Mouse (Mus musculus) lung, embryonic 15.5 days (tissue): ENCODE measurements around the gene Gm16181. TPM values are rescaled to one million over a fixed set of nuclear protein-coding genes. Genes with fewer than 3 reads are reported as not detected.
"Not testable (repeated sequence)": the region's sequence is repeated elsewhere in the genome, so short reads cannot be mapped to it uniquely, and the experiment has no call there.

ENCODE experiments used
- ATAC-seq: fragments of 200-750 bp; cut with Nextera tagmentation; 2 replicates; pipeline ENCODE4 v1.8.0; 2017; ENCODE audit warnings: moderate number of reproducible peaks, borderline replicate concordance; ENCODE audit not compliant: low FRiP score, low TSS enrichment; ENCODE audit errors: extremely low read depth
- H3K27ac ChIP-seq: fragments of 300-500 bp; sonication (generic); 2 replicates; pipeline ENCODE4 v1.5.1; 2015; ENCODE audit warnings: moderate library complexity, mild to moderate bottlenecking, inconsistent platforms
- H3K27me3 ChIP-seq: fragments of 300-500 bp; sonication (generic); 2 replicates; pipeline ENCODE4 v1.6.1; 2015; ENCODE audit warnings: inconsistent platforms
- H3K36me3 ChIP-seq: fragments of 300-500 bp; sonication (generic); 2 replicates; pipeline ENCODE4 v1.6.1; 2015; ENCODE audit warnings: inconsistent platforms
- H3K4me1 ChIP-seq: fragments of 300-500 bp; sonication (generic); 2 replicates; pipeline ENCODE4 v1.6.1; 2015; ENCODE audit warnings: inconsistent platforms
- H3K4me2 ChIP-seq: fragments of 300-500 bp; sonication (generic); 2 replicates; pipeline ENCODE4 v1.6.1; 2015; ENCODE audit warnings: inconsistent platforms, mild to moderate bottlenecking, moderate library complexity
- H3K4me3 ChIP-seq: fragments of 300-500 bp; sonication (generic); 2 replicates; pipeline ENCODE4 v1.5.1; 2015; ENCODE audit warnings: mild to moderate bottlenecking, inconsistent platforms
- H3K9ac ChIP-seq: fragments of 300-500 bp; sonication (generic); 2 replicates; pipeline ENCODE4 v1.6.1; 2015; ENCODE audit warnings: inconsistent platforms
- H3K9me3 ChIP-seq: fragments of 300-500 bp; sonication (generic); 2 replicates; pipeline ENCODE4 v1.6.1; 2016; ENCODE audit warnings: inconsistent platforms
- WGBS: fragments of 180-500 bp; shearing (Covaris S2); methylation state at CpG from one replicate; pipeline ENCODE4 v1.1.7; 2015; 5-methylcytosine and 5-hydroxymethylcytosine counted together
- polyA plus RNA-seq: library from polyadenylated mRNA; unstranded; fragments of >200 nt; fragmentation: Nextera tagmentation; extraction: Ambion mirVana; gene quantifications from 2 replicates; pipeline ENCODE4 v1.2.1, GENCODE M21; 2015

Gm16181 gene
- polyA plus RNA-seq, 1 experiment from 2014 or later, result 0.75 TPM

GRCm38 (mm10) chr17:35219601-35220041 is 1.0 kb upstream of the Gm16181 start:
- H3K4me3 ChIP-seq, result no peak overlapping the region
- H3K27me3 ChIP-seq, result no peaks in the 10 kb centered on the region
- no peak for ATAC-seq
- 76% methylated on average over 6 of the region's 6 CpGs for WGBS
- H3K9me3 ChIP-seq, result no peaks in the 10 kb centered on the region
- peaks cover 21% of the 10 kb centered on the region for H3K4me1 ChIP-seq
- no peak overlapping the region for H3K4me2 ChIP-seq
- H3K27ac ChIP-seq, result peak overlapping the region; percentile 73
- H3K36me3 ChIP-seq, result peaks cover 20% of the 10 kb centered on the region
- H3K9ac ChIP-seq, result no peak overlapping the region

DNA sequence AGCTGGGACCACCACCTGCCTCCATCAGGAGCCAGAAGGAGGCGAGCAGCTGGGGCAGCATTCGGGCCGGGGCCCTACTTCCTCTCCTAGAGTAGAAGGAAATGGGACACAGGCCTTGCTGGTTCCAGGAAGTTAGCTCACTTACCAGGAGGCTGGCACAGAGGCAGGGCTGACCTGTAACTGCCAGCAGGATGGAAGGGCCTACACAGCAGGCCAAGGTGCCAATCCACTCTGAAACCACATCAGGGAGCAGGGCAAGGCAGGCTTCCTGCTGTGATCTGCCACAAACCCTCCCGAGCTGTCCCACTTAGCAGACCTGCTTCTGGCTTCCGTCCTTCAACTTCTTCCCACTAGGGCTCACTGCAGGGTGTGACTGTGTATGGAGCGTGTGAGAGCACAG is 1.7 kb downstream of the Gm16181 start:
- no peak overlapping the region for H3K4me3 ChIP-seq
- peaks cover 21% of the 10 kb centered on the region for H3K4me1 ChIP-seq
- H3K4me2 ChIP-seq, result no peak overlapping the region
- WGBS, result 57% methylated on average over 6 of the region's 6 CpGs
- H3K36me3 ChIP-seq, result peaks cover 35% of the 10 kb centered on the region
- no peak for ATAC-seq
- peak overlapping the region; percentile 58 for H3K27ac ChIP-seq
- H3K27me3 ChIP-seq, result no peaks in the 10 kb centered on the region
- H3K9me3 ChIP-seq, result no peaks in the 10 kb centered on the region
- H3K9ac ChIP-seq, result no peak overlapping the region

- Histone ChIP-seq H3K9me3 (no peaks in the 10 kb centered on the region), H3K4me3 (no peak overlapping the region), H3K27ac (no peak overlapping the region), H3K4me1 (peaks cover 14% of the 10 kb centered on the region), H3K27me3 (no peaks in the 10 kb centered on the region), H3K36me3 (peaks cover 49% of the 10 kb centered on the region), H3K9ac (no peak overlapping the region), H3K4me2 (no peak overlapping the region)
- 92% methylated on average over 4 of the region's 4 CpGs for WGBS
- no peak for ATAC-seq
Measured at GRCm38 (mm10) chr17:35224641-35225040, 4.0 kb downstream of the Gm16181 start.

DNA sequence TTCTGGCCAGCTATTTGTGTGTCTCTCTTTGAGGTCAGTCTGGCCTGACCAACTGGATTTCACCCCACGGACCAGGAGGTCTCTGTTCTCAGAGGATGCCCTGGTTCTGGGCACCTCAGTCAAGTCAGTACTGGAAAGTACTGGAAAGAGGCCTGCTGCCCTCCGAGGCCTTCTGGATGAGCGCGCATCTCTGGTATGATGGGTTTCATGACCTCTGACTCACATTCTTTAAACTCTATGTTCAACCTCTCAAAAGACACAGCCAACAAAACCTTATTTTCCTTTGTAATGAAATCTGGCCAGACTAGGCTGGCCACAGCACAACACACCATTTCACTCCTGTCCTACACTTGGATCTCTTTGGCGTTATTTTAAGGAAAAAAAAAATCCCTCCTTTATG is 4.8 kb downstream of the Gm16181 start:
- Histone ChIP-seq H3K4me2 (no peak overlapping the region), H3K4me3 (no peak overlapping the region), H3K9me3 (no peaks in the 10 kb centered on the region), H3K9ac (no peak overlapping the region), H3K36me3 (peaks cover 49% of the 10 kb centered on the region), H3K27ac (no peak overlapping the region), H3K27me3 (no peaks in the 10 kb centered on the region), H3K4me1 (peaks cover 6% of the 10 kb centered on the region)
- WGBS, result 91% methylated on average over 5 of the region's 5 CpGs
- no peak for ATAC-seq

DNA sequence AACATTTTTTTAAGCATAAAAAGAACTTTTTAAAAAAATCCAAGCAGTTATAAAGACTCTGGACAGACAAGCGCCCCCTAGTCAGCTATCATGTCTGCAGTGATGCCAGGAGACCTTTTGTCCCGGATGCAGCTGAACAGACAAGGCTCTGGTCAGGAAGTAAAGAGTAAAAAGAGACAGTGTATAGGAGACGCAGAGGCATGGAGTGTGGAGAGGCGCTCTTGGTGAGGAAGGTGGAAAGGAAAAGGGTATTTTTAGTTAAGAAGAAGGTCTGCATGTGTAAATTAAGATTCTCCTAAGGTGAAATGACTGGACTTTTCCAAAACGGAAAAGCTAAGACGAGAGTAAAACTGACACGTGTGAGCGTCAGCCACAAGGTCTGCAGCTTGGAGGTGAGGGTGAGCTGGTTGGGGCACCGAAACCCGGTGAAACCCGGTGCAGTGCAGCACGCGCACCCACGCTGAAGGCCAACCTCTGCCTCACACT is 6.0 kb downstream of the Gm16181 start:
- Histone ChIP-seq H3K4me3 (no peak overlapping the region), H3K27ac (no peak overlapping the region), H3K4me1 (no peaks in the 10 kb centered on the region), H3K9me3 (no peaks in the 10 kb centered on the region), H3K36me3 (peaks cover 56% of the 10 kb centered on the region), H3K27me3 (no peaks in the 10 kb centered on the region), H3K4me2 (no peak overlapping the region), H3K9ac (no peak overlapping the region)
- 77% methylated on average over 14 of the region's 14 CpGs for WGBS
- no peak for ATAC-seq

DNA sequence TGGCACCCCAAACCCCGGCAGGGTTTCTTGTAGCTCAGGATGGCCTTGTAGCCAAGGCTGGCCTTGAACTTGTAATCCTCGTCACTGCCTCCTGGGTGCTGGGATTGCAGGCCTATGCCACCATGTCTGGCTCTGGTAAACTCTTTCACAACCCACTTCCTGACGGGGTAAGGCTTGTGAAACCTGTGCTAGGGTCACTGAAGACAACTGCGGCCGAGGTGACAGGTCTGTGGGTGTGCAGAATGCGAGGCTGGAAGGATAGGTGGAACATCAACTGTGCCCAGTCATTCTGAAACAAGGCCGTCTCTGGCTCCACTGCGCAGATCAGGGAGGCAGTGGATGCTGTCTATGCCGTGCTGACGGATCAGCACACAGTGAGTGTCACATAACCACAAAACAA is 10.4 kb downstream of the Gm16181 start:
- 88% methylated on average over 10 of the region's 10 CpGs for WGBS
- H3K9ac ChIP-seq, result no peak overlapping the region

DNA sequence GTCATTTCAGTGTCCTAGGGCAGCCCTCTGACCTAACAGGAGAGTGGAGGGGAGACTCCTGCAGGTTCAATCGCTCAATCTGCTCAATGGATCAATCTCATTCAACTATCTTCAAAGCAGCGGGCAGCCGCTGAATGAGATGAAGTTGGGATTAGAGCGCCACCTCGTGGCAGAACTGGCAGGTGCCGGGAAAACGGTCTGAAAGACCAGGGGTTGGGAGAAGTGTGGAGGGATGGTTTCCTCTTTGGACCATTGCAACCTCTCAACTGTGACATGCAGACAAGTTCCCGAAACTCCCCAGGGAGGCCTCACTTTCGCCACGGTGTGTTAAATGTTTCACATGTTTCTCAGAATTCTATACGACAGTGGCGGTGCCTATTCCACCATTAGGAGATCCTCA is 11.4 kb downstream of the Gm16181 start:
- Histone ChIP-seq H3K4me2 (no peak overlapping the region), H3K9ac (no peak overlapping the region), H3K4me3 (no peak overlapping the region), H3K36me3 (peaks cover 38% of the 10 kb centered on the region), H3K4me1 (peaks cover 35% of the 10 kb centered on the region), H3K27me3 (no peaks in the 10 kb centered on the region), H3K9me3 (no peaks in the 10 kb centered on the region), H3K27ac (no peak overlapping the region)
- ATAC-seq, result no peak
- WGBS, result 16% methylated on average over 12 of the region's 12 CpGs

More for the DNA sequence above, 10.4 kb downstream of the Gm16181 start:
- no peak for ATAC-seq
- no peak overlapping the region for H3K4me2 ChIP-seq
- H3K36me3 ChIP-seq, result peaks cover 45% of the 10 kb centered on the region
- H3K4me1 ChIP-seq, result peaks cover 28% of the 10 kb centered on the region
- H3K27me3 ChIP-seq, result no peaks in the 10 kb centered on the region
- no peak overlapping the region for H3K4me3 ChIP-seq
- no peaks in the 10 kb centered on the region for H3K9me3 ChIP-seq
- H3K27ac ChIP-seq, result no peak overlapping the region

DNA sequence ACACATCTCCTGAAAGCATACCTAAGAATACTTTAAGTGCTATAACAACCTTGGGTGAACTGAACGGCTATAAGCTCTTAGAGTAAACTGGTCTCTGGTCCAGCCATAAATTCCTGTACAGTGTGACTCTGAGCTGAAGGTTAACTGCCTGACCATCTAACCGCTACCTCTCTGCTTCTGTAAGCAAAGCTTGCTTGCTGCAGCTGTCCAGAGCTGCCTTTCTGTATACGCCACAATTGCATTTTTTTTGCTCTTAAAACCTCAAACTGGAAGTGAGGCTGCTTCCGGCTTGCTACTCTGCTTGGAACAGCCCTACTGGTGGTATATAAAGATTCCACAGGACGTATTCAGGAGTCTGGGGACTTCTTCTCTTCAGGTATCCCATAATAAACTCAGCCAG is 12.0 kb downstream of the Gm16181 start:
- Histone ChIP-seq H3K27me3 (no peaks in the 10 kb centered on the region), H3K27ac (peak overlapping the region; percentile 97), H3K36me3 (peaks cover 32% of the 10 kb centered on the region), H3K4me1 (peaks cover 35% of the 10 kb centered on the region), H3K4me2 (0 out of 2 replicates have a peak overlapping the region, but pooled peaks have one; percentile 88), H3K9ac (no peak overlapping the region), H3K9me3 (no peaks in the 10 kb centered on the region), H3K4me3 (no peak overlapping the region)
- WGBS, result 61% methylated on average over 5 of the region's 5 CpGs
- no peak for ATAC-seq

DNA sequence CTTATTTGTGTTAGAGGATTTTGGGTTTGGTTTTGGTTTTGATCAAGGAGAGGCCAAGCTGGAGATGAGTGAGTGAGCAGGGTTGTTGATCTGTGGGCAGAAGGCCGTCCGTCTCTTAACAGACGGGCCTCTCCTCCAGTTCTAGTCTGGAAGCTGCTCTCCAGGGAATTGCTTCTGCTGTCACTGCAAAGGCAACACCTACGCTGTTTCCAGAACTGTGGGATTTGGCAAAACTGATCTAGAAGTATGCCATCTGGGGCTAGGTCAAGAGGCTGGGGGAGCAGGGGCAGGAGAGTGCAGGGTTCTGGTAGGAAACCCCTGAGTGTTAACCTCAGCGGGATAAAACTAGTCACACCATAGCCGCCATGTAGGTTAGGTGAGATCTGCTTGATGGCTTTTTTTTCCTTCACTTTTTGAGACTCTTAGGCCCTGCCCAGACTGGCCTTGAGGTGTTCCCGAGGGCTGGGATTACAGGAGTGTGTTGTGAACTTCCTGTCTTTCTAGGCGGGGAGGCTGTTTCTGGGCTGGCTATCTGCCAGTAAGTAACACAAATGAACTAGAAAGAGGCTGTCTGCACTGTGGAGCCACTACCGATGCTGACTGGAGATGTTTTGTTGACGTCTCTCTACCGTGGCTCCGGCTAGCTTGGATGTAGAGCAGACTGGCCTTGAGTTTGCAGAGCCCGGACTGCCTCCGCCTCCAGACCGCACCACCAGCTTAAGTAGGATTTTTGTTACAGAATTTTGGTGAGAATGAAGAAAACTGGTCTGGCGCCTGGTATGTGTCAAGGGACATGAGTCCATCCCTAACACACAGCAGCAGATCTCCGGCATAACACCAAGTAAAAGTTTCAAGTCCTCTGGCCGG is 12.7 kb downstream of the Gm16181 start, which contains the start of gene Atp6v1g2:
Atp6v1g2 (plus strand) TSS at position 547 of the 867 bp plus-strand sequence.
- H3K9me3 ChIP-seq, result no peaks in the 10 kb centered on the region
- peak within 1 kb of the TSS; percentile 97 for H3K27ac ChIP-seq
- H3K4me2 ChIP-seq, result peak within 1 kb of the TSS; percentile 88
- no peaks in the 10 kb centered on the region for H3K27me3 ChIP-seq
- peaks cover 30% of the 10 kb centered on the region for H3K36me3 ChIP-seq
- H3K4me1 ChIP-seq, result peaks cover 35% of the 10 kb centered on the region
- ATAC-seq, result no peak
- peak within 1 kb of the TSS; percentile 66 for H3K4me3 ChIP-seq
- 33% methylated on average over 18 of the region's 18 CpGs for WGBS
- H3K9ac ChIP-seq, result no peak within 1 kb of the TSS; the same call in 1 of the 2 replicates

DNA sequence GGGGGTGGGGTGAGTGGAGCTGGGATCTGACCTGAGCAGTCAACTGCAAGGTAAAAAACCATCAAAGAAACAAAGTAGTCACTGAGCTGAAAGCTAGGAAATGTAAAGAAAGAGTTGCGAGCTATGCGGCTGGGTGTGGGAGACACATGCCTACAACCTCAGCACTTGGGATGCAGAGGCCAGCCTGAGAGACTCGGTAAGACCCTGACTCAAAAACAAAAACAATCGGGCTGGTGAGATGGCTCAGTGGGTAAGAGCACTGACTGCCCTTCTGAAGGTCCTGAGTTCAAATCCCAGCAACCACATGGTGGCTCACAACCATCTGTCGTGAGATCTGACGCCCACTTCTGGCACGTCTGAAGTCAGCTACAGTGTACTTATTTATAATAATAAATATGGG is 13.5 kb downstream of the Gm16181 start:
- Histone ChIP-seq H3K4me1 (peaks cover 35% of the 10 kb centered on the region), H3K4me2 (peak overlapping the region; percentile 88), H3K36me3 (peaks cover 24% of the 10 kb centered on the region), H3K4me3 (peak overlapping the region; percentile 66), H3K27ac (peak overlapping the region; percentile 97)
- not testable (repeated sequence) for H3K9ac ChIP-seq, H3K27me3 ChIP-seq, H3K9me3 ChIP-seq, ATAC-seq
- 62% methylated on average over 7 of the region's 7 CpGs for WGBS

- Histone ChIP-seq H3K36me3 (peaks cover 16% of the 10 kb centered on the region), H3K27ac (peak overlapping the region; percentile 97), H3K27me3 (no peaks in the 10 kb centered on the region), H3K4me3 (peak overlapping the region; percentile 66), H3K4me2 (peak overlapping the region; percentile 88), H3K4me1 (peaks cover 35% of the 10 kb centered on the region), H3K9ac (peak overlapping the region; percentile 85), H3K9me3 (no peaks in the 10 kb centered on the region)
- 2% methylated on average over 31 of the region's 31 CpGs for WGBS
- peak; percentile 7; the same call in 1 of the 2 replicates for ATAC-seq
Measured at GRCm38 (mm10) chr17:35234903-35235302, 14.3 kb downstream of the Gm16181 start.
